Mouse (Mus musculus) CD8-positive naive resting alpha-beta T cell, adult 2 months (primary cell): ENCODE results near the gene Phtf1.

Experiments
- DNase-seq, 2 experiments: peaks; one replicate each; pipeline ENCODE4 v3.0.0; 2022; ENCODE audit warnings: low read depth in 2 of 2, low spot score in 2 of 2

Phtf1 gene

GRCm38 (mm10) chr3:103967861-103968691 lies at the start of gene Phtf1:
Gene Phtf1 (plus strand): TSS chr3:103968110.
- peak; percentile 68 to 72 for DNase-seq

- no peak for DNase-seq
Measured at GRCm38 (mm10) chr3:103920094-103920493, 47.8 kb upstream of the Phtf1 start.

GRCm38 (mm10) chr3:103925302-103925701 lies 42.6 kb upstream of the Phtf1 start:
- no peak for DNase-seq

- peak; percentile 19 to 26 for DNase-seq
Measured at GRCm38 (mm10) chr3:103927511-103927910, 40.4 kb upstream of the Phtf1 start.

- DNase-seq = no peak
Measured at GRCm38 (mm10) chr3:103944794-103945562, 22.9 kb upstream of the Phtf1 start.

GRCm38 (mm10) chr3:103948666-103949065 lies 19.2 kb upstream of the Phtf1 start:
- DNase-seq = no peak

- no peak for DNase-seq
Measured at GRCm38 (mm10) chr3:103960622-103961021, 7.3 kb upstream of the Phtf1 start.

- no peak for DNase-seq
Measured at GRCm38 (mm10) chr3:103967231-103967630, 679 bp upstream of the Phtf1 start.

- DNase-seq = peak; percentile 9 to 29
Measured at GRCm38 (mm10) chr3:103968701-103969100, 791 bp downstream of the Phtf1 start.

GRCm38 (mm10) chr3:103971157-103971556 lies 3.2 kb downstream of the Phtf1 start:
- no peak for DNase-seq

- DNase-seq = no peak
Measured at GRCm38 (mm10) chr3:103984556-103984955, 16.6 kb downstream of the Phtf1 start.

- DNase-seq = no peak
Measured at GRCm38 (mm10) chr3:103985194-103985593, 17.3 kb downstream of the Phtf1 start.

GRCm38 (mm10) chr3:103987831-103988432 lies 20.0 kb downstream of the Phtf1 start:
- no peak for DNase-seq

- DNase-seq = no peak
Measured at GRCm38 (mm10) chr3:103989352-103989751, 21.4 kb downstream of the Phtf1 start.

- no peak for DNase-seq
Measured at GRCm38 (mm10) chr3:103991271-103991670, 23.4 kb downstream of the Phtf1 start.

- DNase-seq = no peak
Measured at GRCm38 (mm10) chr3:103998724-103999123, 30.8 kb downstream of the Phtf1 start.

GRCm38 (mm10) chr3:104006896-104007466 lies 39.1 kb downstream of the Phtf1 start:
- no peak for DNase-seq

- no peak for DNase-seq
Measured at GRCm38 (mm10) chr3:104007479-104007878, 39.6 kb downstream of the Phtf1 start.

- DNase-seq = no peak
Measured at GRCm38 (mm10) chr3:104009924-104010662, 42.2 kb downstream of the Phtf1 start.

- no peak for DNase-seq
Measured at GRCm38 (mm10) chr3:104011972-104012371, 44.1 kb downstream of the Phtf1 start.

GRCm38 (mm10) chr3:104017931-104018330 lies 50.0 kb downstream of the Phtf1 start:
- DNase-seq = no peak
